Mouse (Mus musculus): ENCODE measurements at regions not wholly inside any gene's neighbourhood (a gene's known extent, or its start where the extent isn't known, plus 50 kb on each side); places are given as distances from the start of the nearest gene placed in this dataset.

- no peak for TF ChIP-seq CTCF (IDR thresholded peaks at IDR 0.05; ENCODE audit: low read depth)
- Histone ChIP-seq H3K9ac (no peak overlapping the region), H3K4me3 (ENCODE audit: low read depth, low read length) (no peak overlapping the region), H3K9me3 (ENCODE audit: low read length) (no peaks in the 10 kb centered on the region), H3K27ac (ENCODE audit: low read depth, low read length) (no peak overlapping the region), H3K4me2 (ENCODE audit: low read depth) (no peak overlapping the region), H3K36me3 (ENCODE audit: insufficient read depth) (no peaks in the 10 kb centered on the region), H3K27me3 (ENCODE audit: insufficient read depth, low read length) (no peaks in the 10 kb centered on the region), H3K4me1 (ENCODE audit: insufficient read depth) (no peaks in the 10 kb centered on the region)
- DNase-seq = no peak
- WGBS = 86% methylated on average over 2 of the region's 2 CpGs
- no peak for ATAC-seq
These were observed 288.1 kb downstream of the Inhba start for GRCm38 (mm10) chr13:16299756-16300155.

GRCm38 (mm10) chr13:16314669-16315068 is 303.0 kb downstream of the Inhba start:
- no peaks in the 10 kb centered on the region for H3K36me3 ChIP-seq (ENCODE audit: insufficient read depth)
- no peak for TF ChIP-seq CTCF (IDR thresholded peaks at IDR 0.05; ENCODE audit: low read depth)
- no peaks in the 10 kb centered on the region for H3K9me3 ChIP-seq (ENCODE audit: low read length)
- WGBS = 91% methylated on average over 2 of the region's 2 CpGs
- H3K4me2 ChIP-seq (ENCODE audit: low read depth) = no peak overlapping the region
- no peak overlapping the region for H3K27ac ChIP-seq (ENCODE audit: low read depth, low read length)
- no peak overlapping the region for H3K4me3 ChIP-seq (ENCODE audit: low read depth, low read length)
- ATAC-seq (no peak), DNase-seq (no peak)
- no peaks in the 10 kb centered on the region for H3K4me1 ChIP-seq (ENCODE audit: insufficient read depth)
- H3K27me3 ChIP-seq (ENCODE audit: insufficient read depth, low read length) = no peaks in the 10 kb centered on the region
- H3K9ac ChIP-seq = no peak overlapping the region

- no peaks in the 10 kb centered on the region for H3K27me3 ChIP-seq (ENCODE audit: insufficient read depth, low read length)
- H3K9me3 ChIP-seq (ENCODE audit: low read length) = no peaks in the 10 kb centered on the region
- no peak overlapping the region for H3K27ac ChIP-seq (ENCODE audit: low read depth, low read length)
- no peak overlapping the region for H3K9ac ChIP-seq
- H3K4me2 ChIP-seq (ENCODE audit: low read depth) = no peak overlapping the region
- H3K4me1 ChIP-seq (ENCODE audit: insufficient read depth) = no peaks in the 10 kb centered on the region
- H3K4me3 ChIP-seq (ENCODE audit: low read depth, low read length) = no peak overlapping the region
- H3K36me3 ChIP-seq (ENCODE audit: insufficient read depth) = no peaks in the 10 kb centered on the region
- DNase-seq (no peak), ATAC-seq (no peak)
- 86% methylated on average over 2 of the region's 2 CpGs for WGBS
- no peak for TF ChIP-seq CTCF (IDR thresholded peaks at IDR 0.05; ENCODE audit: low read depth)
These were observed 304.0 kb downstream of the Inhba start for GRCm38 (mm10) chr13:16315689-16316088.

GRCm38 (mm10) chr13:16316581-16316980 is 304.9 kb downstream of the Inhba start:
- WGBS = 97% methylated on average over 2 of the region's 2 CpGs
- Histone ChIP-seq H3K9ac (no peak overlapping the region), H3K27me3 (ENCODE audit: insufficient read depth, low read length) (no peaks in the 10 kb centered on the region), H3K4me2 (ENCODE audit: low read depth) (no peak overlapping the region), H3K4me1 (ENCODE audit: insufficient read depth) (no peaks in the 10 kb centered on the region), H3K36me3 (ENCODE audit: insufficient read depth) (no peaks in the 10 kb centered on the region), H3K9me3 (ENCODE audit: low read length) (no peaks in the 10 kb centered on the region), H3K27ac (ENCODE audit: low read depth, low read length) (no peak overlapping the region), H3K4me3 (ENCODE audit: low read depth, low read length) (no peak overlapping the region)
- no peak for TF ChIP-seq CTCF (IDR thresholded peaks at IDR 0.05; ENCODE audit: low read depth)
- DNase-seq (no peak), ATAC-seq (no peak)

GRCm38 (mm10) chr13:16317412-16317811 is 305.8 kb downstream of the Inhba start:
- H3K9me3 ChIP-seq (ENCODE audit: low read length) = no peaks in the 10 kb centered on the region
- no peak for TF ChIP-seq CTCF (IDR thresholded peaks at IDR 0.05; ENCODE audit: low read depth)
- H3K4me1 ChIP-seq (ENCODE audit: insufficient read depth) = no peaks in the 10 kb centered on the region
- H3K36me3 ChIP-seq (ENCODE audit: insufficient read depth) = no peaks in the 10 kb centered on the region
- no peak overlapping the region for H3K4me2 ChIP-seq (ENCODE audit: low read depth)
- H3K27me3 ChIP-seq (ENCODE audit: insufficient read depth, low read length) = no peaks in the 10 kb centered on the region
- H3K27ac ChIP-seq (ENCODE audit: low read depth, low read length) = no peak overlapping the region
- H3K4me3 ChIP-seq (ENCODE audit: low read depth, low read length) = no peak overlapping the region
- 50% methylated on average over 3 of the region's 3 CpGs for WGBS
- no peak for ATAC-seq
- no peak overlapping the region for H3K9ac ChIP-seq
- no peak for DNase-seq

GRCm38 (mm10) chr13:16320392-16320791 is 308.7 kb downstream of the Inhba start:
- no peak for TF ChIP-seq CTCF (IDR thresholded peaks at IDR 0.05; ENCODE audit: low read depth)
- no peak overlapping the region for H3K9ac ChIP-seq
- no peak overlapping the region for H3K4me3 ChIP-seq (ENCODE audit: low read depth, low read length)
- DNase-seq (no peak), ATAC-seq (no peak)
- H3K4me1 ChIP-seq (ENCODE audit: insufficient read depth) = no peaks in the 10 kb centered on the region
- no peak overlapping the region for H3K4me2 ChIP-seq (ENCODE audit: low read depth)
- no peaks in the 10 kb centered on the region for H3K9me3 ChIP-seq (ENCODE audit: low read length)
- no peaks in the 10 kb centered on the region for H3K36me3 ChIP-seq (ENCODE audit: insufficient read depth)
- no peak overlapping the region for H3K27ac ChIP-seq (ENCODE audit: low read depth, low read length)
- H3K27me3 ChIP-seq (ENCODE audit: insufficient read depth, low read length) = no peaks in the 10 kb centered on the region
- 70% methylated on average over 4 of the region's 4 CpGs for WGBS

GRCm38 (mm10) chr13:16325661-16326060 is 314.0 kb downstream of the Inhba start:
- no peaks in the 10 kb centered on the region for H3K9me3 ChIP-seq (ENCODE audit: low read length)
- H3K27ac ChIP-seq (ENCODE audit: low read depth, low read length) = no peak overlapping the region
- H3K4me1 ChIP-seq (ENCODE audit: insufficient read depth) = no peaks in the 10 kb centered on the region
- no peak for TF ChIP-seq CTCF (IDR thresholded peaks at IDR 0.05; ENCODE audit: low read depth)
- no peak overlapping the region for H3K4me3 ChIP-seq (ENCODE audit: low read depth, low read length)
- H3K9ac ChIP-seq = no peak overlapping the region
- WGBS = 66% methylated on average over 2 of the region's 2 CpGs
- no peak overlapping the region for H3K4me2 ChIP-seq (ENCODE audit: low read depth)
- ATAC-seq (no peak), DNase-seq (no peak)
- H3K36me3 ChIP-seq (ENCODE audit: insufficient read depth) = no peaks in the 10 kb centered on the region
- no peaks in the 10 kb centered on the region for H3K27me3 ChIP-seq (ENCODE audit: insufficient read depth, low read length)

- 93% methylated on average over 1 of the region's 1 CpGs for WGBS
- no peak overlapping the region for H3K4me3 ChIP-seq (ENCODE audit: low read depth, low read length)
These were observed 330.1 kb downstream of the Inhba start for GRCm38 (mm10) chr13:16341727-16342126.

More at GRCm38 (mm10) chr13:16341727-16342126, 330.1 kb downstream of the Inhba start:
- Histone ChIP-seq H3K36me3 (ENCODE audit: insufficient read depth) (no peaks in the 10 kb centered on the region), H3K27me3 (ENCODE audit: insufficient read depth, low read length) (no peaks in the 10 kb centered on the region), H3K9ac (no peak overlapping the region), H3K4me1 (ENCODE audit: insufficient read depth) (peaks cover 5% of the 10 kb centered on the region; the same call in 1 of the 2 replicates), H3K27ac (ENCODE audit: low read depth, low read length) (no peak overlapping the region), H3K4me2 (ENCODE audit: low read depth) (no peak overlapping the region), H3K9me3 (ENCODE audit: low read length) (no peaks in the 10 kb centered on the region)
- DNase-seq = no peak
- no peak for ATAC-seq
- TF ChIP-seq CTCF (IDR thresholded peaks at IDR 0.05; ENCODE audit: low read depth) = no peak
